Mouse (Mus musculus) liver, embryonic 11.5 days (tissue): ENCODE measurements around the gene Srp72. TPM values are rescaled to one million over a fixed set of nuclear protein-coding genes. Genes with fewer than 3 reads are reported as not detected.
"Not testable (repeated sequence)": the region's sequence is repeated elsewhere in the genome, so short reads cannot be mapped to it uniquely, and the experiment has no call there.

ENCODE experiments used
- ATAC-seq: fragments of 200-750 bp; cut with Nextera tagmentation; replicated peaks from 2 replicates; pipeline ENCODE4 v1.8.0; 2017; ENCODE audit warnings: moderate number of reproducible peaks, mild to moderate bottlenecking, moderate TSS enrichment, moderate library complexity; ENCODE audit not compliant: low FRiP score
- DNase-seq: peaks from one replicate; pipeline ENCODE4 v3.0.0-alpha.2; 2017; ENCODE audit warnings: low spot score
- H3K27ac ChIP-seq: fragments of 300-500 bp; sonication (generic); 2 replicates; pipeline ENCODE4 v1.5.1; 2014; ENCODE audit warnings: mild to moderate bottlenecking, low read depth, low read length, control low read depth
- H3K27me3 ChIP-seq: fragments of 300-500 bp; sonication (generic); replicated peaks from 2 replicates; pipeline ENCODE4 v1.6.1; 2014; ENCODE audit warnings: low read length, mixed read lengths; ENCODE audit not compliant: control insufficient read depth, insufficient read depth
- H3K36me3 ChIP-seq: fragments of 300-500 bp; sonication (generic); 2 replicates; pipeline ENCODE4 v1.6.1; 2014; ENCODE audit warnings: mild to moderate bottlenecking, low read length, moderate library complexity, mixed read lengths; ENCODE audit not compliant: control insufficient read depth, insufficient read depth
- H3K4me1 ChIP-seq: fragments of 300-500 bp; sonication (generic); replicated peaks from 2 replicates; pipeline ENCODE4 v1.6.1; 2014; ENCODE audit warnings: low read length, mixed read lengths; ENCODE audit not compliant: control insufficient read depth, insufficient read depth
- H3K4me2 ChIP-seq: fragments of 300-500 bp; sonication (generic); 2 replicates; pipeline ENCODE4 v1.6.1; 2014; ENCODE audit warnings: mild to moderate bottlenecking, control low read depth, moderate library complexity
- H3K4me3 ChIP-seq: fragments of 300-500 bp; sonication (generic); 2 replicates; pipeline ENCODE4 v1.5.1; 2014; ENCODE audit warnings: low read depth, low read length, control low read depth
- H3K9ac ChIP-seq: fragments of 300-500 bp; sonication (generic); 2 replicates; pipeline ENCODE4 v1.6.1; 2014; ENCODE audit warnings: low read depth, low read length, control low read depth
- H3K9me3 ChIP-seq: fragments of 300-500 bp; sonication (generic); 2 replicates; pipeline ENCODE4 v1.6.1; 2016; ENCODE audit warnings: low read length, inconsistent platforms, mixed read lengths; ENCODE audit not compliant: control insufficient read depth
- WGBS: fragments of 180-500 bp; shearing (Covaris S2); extraction: QIAGEN DNeasy Blood & Tissue Kit; methylation state at CpG from one replicate; pipeline ENCODE4 v1.1.7; 2014; 5-methylcytosine and 5-hydroxymethylcytosine counted together
- polyA plus RNA-seq: library from polyadenylated mRNA; unstranded; fragments of >200 nt; fragmentation: Nextera tagmentation; extraction: Ambion mirVana; gene quantifications from 2 replicates; pipeline ENCODE4 v1.2.1, GENCODE M21; 2014

The Srp72 gene
- polyA plus RNA-seq, 1 experiment from 2014 or later: 90.0 TPM

DNA sequence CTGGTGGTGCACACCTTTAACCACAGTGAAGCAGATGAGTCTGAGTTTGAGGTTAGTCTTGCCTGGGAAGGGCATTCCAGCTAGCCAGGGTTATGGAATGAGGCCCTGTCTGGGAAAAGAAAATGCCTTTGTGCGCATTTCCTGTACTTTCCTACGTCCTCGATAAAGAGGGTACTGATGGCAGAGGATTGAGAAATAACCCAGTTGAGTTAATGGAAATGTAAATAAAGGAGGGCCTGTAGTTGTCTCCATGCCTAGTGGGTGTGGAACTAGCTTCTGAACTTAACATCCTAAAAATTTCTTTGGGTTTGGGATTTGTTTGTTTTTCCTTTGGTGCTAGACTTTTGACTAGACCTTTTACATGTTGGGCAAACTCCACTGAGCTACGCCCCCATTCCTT is 19.0 kb upstream of the Srp72 start:
- 80% methylated on average over 4 of the region's 4 CpGs for WGBS
- Histone ChIP-seq H3K4me2 (no peak overlapping the region), H3K4me1 (peaks cover 19% of the 10 kb centered on the region), H3K4me3 (no peak overlapping the region), H3K36me3 (peaks cover 36% of the 10 kb centered on the region), H3K9ac (no peak overlapping the region), H3K27ac (no peak overlapping the region), H3K27me3 (no peaks in the 10 kb centered on the region), H3K9me3 (no peaks in the 10 kb centered on the region)
- DNase-seq: no peak
- ATAC-seq: no peak

DNA sequence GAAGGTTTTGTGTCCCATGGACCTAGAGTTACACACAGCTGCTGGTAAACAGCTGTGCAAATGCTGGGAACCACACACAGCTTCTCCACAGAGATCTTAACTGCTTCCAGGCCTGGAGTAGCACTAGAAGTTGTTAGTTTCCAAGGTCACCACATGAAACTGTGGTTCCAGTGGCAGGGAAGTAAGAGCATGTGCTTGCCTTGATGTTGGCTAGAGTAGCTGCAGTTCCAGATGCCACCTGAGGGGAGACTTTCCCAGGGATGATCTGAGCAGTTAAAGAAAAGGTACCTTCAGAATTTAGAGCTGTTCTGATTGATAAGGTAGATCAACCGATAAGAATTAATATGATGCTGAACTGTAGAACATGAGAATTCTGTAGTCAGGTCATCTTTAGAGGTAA is 16.5 kb upstream of the Srp72 start:
- Histone ChIP-seq H3K36me3 (peaks cover 48% of the 10 kb centered on the region), H3K9me3 (no peaks in the 10 kb centered on the region), H3K4me2 (no peak overlapping the region), H3K4me1 (peaks cover 15% of the 10 kb centered on the region), H3K27ac (no peak overlapping the region), H3K4me3 (no peak overlapping the region), H3K9ac (no peak overlapping the region), H3K27me3 (no peaks in the 10 kb centered on the region)
- 91% methylated on average over 1 of the region's 1 CpGs for WGBS
- ATAC-seq (no peak), DNase-seq (no peak)

DNA sequence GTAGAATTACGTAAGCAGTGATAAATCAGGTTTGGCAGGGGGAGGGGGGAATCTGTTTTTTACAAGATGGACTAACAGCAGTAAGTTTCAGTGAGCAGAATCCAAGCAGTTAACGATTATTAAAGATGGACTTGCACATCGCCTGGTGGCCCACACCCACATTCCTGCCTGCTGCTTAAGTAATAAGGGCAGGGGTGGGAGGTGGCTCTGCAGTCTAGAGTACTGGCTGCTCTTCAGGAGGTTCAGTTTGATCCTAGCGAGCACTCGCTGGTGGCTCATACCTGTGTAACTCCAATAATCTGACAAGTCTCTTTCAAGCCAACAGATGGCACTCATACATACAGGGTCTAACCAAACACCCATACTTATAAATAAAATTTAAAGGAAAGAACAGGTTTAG is 14.9 kb upstream of the Srp72 start:
- Histone ChIP-seq H3K4me3 (no peak overlapping the region), H3K36me3 (peaks cover 55% of the 10 kb centered on the region), H3K4me1 (peaks cover 3% of the 10 kb centered on the region; the same call in 1 of the 2 replicates), H3K4me2 (no peak overlapping the region), H3K9me3 (no peaks in the 10 kb centered on the region), H3K27ac (no peak overlapping the region), H3K27me3 (no peaks in the 10 kb centered on the region), H3K9ac (no peak overlapping the region)
- 92% methylated on average over 5 of the region's 5 CpGs for WGBS
- no peak for ATAC-seq
- DNase-seq: no peak

DNA sequence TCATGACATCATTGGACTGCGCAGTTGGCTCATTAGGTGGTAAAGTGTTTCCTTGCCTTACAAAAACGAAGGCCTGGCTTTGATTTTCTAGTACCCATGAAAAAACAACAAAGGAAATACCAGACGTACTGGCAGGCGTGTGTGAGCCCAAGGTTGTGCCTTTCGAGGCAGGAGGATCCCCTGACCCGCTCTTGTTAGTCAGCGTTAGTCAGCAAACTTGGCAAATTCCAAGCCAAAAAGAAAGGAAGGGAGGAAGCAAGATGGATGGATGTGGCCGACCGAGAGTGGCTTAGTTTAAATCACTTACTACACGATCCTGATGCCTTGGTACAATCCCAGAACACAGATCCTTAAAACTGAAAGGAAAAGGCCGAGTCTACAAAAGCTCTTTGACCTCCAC is 11.9 kb upstream of the Srp72 start:
- Histone ChIP-seq H3K4me2 (no peak overlapping the region), H3K27ac (no peak overlapping the region), H3K4me1 (no peaks in the 10 kb centered on the region), H3K27me3 (no peaks in the 10 kb centered on the region), H3K4me3 (no peak overlapping the region), H3K9me3 (no peaks in the 10 kb centered on the region), H3K9ac (no peak overlapping the region), H3K36me3 (peaks cover 51% of the 10 kb centered on the region; the same call in 1 of the 2 replicates)
- no peak for ATAC-seq
- WGBS: 87% methylated on average over 11 of the region's 11 CpGs
- DNase-seq: no peak

DNA sequence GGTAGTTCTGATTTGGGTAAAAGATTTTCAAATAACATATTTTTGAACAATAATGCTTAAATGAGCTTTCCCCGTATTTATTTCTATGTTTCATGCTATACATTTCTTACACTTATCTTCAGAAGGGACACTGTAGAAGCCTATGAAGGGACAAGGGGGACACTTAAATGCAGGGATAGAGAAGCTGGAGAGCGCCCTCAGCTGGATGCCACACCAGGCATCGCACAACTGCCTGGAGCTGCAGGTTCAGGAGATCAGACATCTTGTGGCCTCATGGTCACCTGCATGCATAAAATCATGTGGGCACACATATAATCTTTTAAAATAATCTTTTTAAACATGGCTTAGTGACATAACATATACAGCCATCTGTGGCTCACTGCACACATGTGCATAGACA is 9.8 kb upstream of the Srp72 start:
- H3K4me2 ChIP-seq: no peak overlapping the region
- H3K4me1 ChIP-seq: no peaks in the 10 kb centered on the region
- DNase-seq (no peak), ATAC-seq (no peak)
- H3K4me3 ChIP-seq: no peak overlapping the region
- 91% methylated on average over 3 of the region's 3 CpGs for WGBS
- H3K9me3 ChIP-seq: no peaks in the 10 kb centered on the region
- no peak overlapping the region for H3K27ac ChIP-seq
- no peak overlapping the region for H3K9ac ChIP-seq
- H3K27me3 ChIP-seq: no peaks in the 10 kb centered on the region
- peaks cover 47% of the 10 kb centered on the region; the same call in 1 of the 2 replicates for H3K36me3 ChIP-seq

DNA sequence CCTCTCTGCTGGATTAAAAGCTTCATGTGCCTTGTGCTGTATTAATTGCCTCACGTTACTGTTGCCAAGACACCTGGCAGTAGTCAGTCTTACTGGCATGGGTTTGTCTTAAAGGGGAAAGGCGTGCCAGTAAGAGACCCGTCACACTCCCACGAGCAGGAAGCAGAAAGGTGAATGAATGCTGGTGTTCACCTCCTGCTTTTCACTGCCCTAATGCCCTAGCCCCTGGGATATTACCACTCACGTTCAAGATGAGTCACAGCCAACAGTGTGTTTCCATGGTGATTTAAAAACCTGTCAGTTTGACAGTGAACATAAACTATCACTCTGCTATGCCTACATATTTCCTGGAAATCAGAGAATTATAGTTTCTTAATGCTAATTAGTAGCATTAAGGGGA is 5.2 kb upstream of the Srp72 start:
- Histone ChIP-seq H3K4me1 (no peaks in the 10 kb centered on the region; the same call in 1 of the 2 replicates), H3K36me3 (peaks cover 25% of the 10 kb centered on the region; the same call in 1 of the 2 replicates), H3K27me3 (no peaks in the 10 kb centered on the region), H3K4me2 (no peak overlapping the region), H3K27ac (no peak overlapping the region), H3K9me3 (no peaks in the 10 kb centered on the region), H3K4me3 (no peak overlapping the region), H3K9ac (no peak overlapping the region)
- 80% methylated on average over 5 of the region's 5 CpGs for WGBS
- ATAC-seq (no peak), DNase-seq (no peak)

DNA sequence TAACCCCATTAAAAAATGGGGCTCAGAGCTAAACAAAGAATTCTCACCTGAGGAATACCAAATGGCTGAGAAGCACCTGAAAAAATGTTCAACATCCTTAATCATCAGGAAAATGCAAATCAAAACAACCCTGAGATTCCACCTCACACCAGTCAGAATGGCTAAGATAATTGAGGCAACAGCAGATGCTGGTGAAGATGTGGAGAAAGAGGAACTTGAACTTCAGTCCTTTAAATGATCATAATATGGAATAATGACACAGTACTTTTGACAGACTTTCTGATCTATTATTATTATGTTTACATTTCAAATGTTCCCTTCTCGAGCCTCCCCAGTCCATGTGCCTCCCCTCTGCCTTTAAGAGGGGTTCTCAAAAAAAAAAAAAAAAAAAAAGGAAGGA is 3.4 kb upstream of the Srp72 start:
- H3K9me3 ChIP-seq, H3K4me1 ChIP-seq, H3K4me3 ChIP-seq, H3K9ac ChIP-seq, H3K27ac ChIP-seq, ATAC-seq, H3K27me3 ChIP-seq, DNase-seq, H3K4me2 ChIP-seq: not testable (repeated sequence)
- peaks cover 19% of the 10 kb centered on the region; the same call in 1 of the 2 replicates for H3K36me3 ChIP-seq
- 79% methylated on average over 1 of the region's 1 CpGs for WGBS

DNA sequence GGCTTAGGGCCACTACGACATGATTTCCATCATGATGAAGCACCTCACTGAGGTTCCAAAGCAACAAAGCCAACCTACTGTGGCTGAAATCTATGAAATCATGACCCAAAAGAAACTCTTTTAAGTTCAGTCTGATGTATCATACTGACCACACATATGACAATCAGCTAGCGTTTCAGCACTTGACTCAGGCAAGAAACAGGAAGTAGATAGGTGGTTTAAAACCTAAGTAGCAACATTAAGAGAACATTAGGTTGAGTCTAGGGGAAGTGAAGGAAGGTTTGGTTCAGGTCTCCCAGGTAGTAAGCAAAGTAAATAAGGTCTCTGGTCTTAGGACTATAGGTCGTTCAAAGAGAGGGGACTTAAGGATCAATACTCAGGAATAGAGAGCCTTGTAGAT is 995 bp upstream of the Srp72 start:
- ATAC-seq: no peak
- DNase-seq: no peak
- H3K4me2 ChIP-seq: peak overlapping the region; percentile 78
- no peak overlapping the region for H3K27ac ChIP-seq
- H3K9ac ChIP-seq: peak overlapping the region; percentile 95; the same call in 1 of the 2 replicates
- no peaks in the 10 kb centered on the region for H3K27me3 ChIP-seq
- peaks cover 5% of the 10 kb centered on the region for H3K4me1 ChIP-seq
- peak overlapping the region; percentile 97 for H3K4me3 ChIP-seq
- H3K9me3 ChIP-seq: no peaks in the 10 kb centered on the region
- WGBS: 46% methylated on average over 3 of the region's 3 CpGs
- H3K36me3 ChIP-seq: peaks cover 20% of the 10 kb centered on the region

DNA sequence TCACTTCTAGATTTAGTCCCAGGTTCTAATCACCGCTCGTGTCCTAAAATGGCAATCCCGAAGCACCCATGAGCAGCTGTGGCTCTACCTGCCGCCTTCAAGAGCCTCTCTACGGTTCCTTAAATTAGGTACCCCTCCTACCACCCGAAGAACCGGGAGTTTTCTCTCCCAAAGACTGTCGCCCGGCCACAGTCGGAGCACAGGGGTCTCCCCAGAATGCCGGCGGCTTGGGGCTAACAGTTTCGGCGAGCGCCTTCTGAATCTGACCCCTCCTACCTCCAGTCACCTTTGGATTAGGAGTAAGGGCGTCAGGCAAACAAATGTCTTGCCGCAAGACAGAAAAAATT is 303 bp upstream of the Srp72 start:
- DNase-seq (no peak), ATAC-seq (peak; percentile 14)
- Histone ChIP-seq H3K27me3 (no peaks in the 10 kb centered on the region), H3K4me2 (peak overlapping the region; percentile 78), H3K4me1 (peaks cover 5% of the 10 kb centered on the region), H3K9me3 (no peaks in the 10 kb centered on the region), H3K9ac (peak overlapping the region; percentile 95), H3K27ac (no peak overlapping the region), H3K4me3 (peak overlapping the region; percentile 97), H3K36me3 (peaks cover 22% of the 10 kb centered on the region)
- 4% methylated on average over 17 of the region's 17 CpGs for WGBS
